Mouse (Mus musculus) right cerebral cortex, postnatal 25 days (tissue): Measurements from ENCODE around the gene Zfp989.
"Not testable (repeated sequence)": the region's sequence is repeated elsewhere in the genome, so short reads cannot be mapped to it uniquely, and the experiment has no call there.

ENCODE experiments used
- DNase-seq: peaks from one replicate; pipeline ENCODE4 v3.0.0; 2022

Zfp989 gene

GRCm38 (mm10) chr4:146971757-146972156, at the start of gene Zfp989:
Gene Zfp989 (plus strand): TSS chr4:146971976.
- DNase-seq = not testable (repeated sequence)

- DNase-seq = no peak
Measured at GRCm38 (mm10) chr4:146932311-146933082, 39.3 kb upstream of the Zfp989 start.

GRCm38 (mm10) chr4:146941691-146942090, 30.1 kb upstream of the Zfp989 start:
- not testable (repeated sequence) for DNase-seq

DNA sequence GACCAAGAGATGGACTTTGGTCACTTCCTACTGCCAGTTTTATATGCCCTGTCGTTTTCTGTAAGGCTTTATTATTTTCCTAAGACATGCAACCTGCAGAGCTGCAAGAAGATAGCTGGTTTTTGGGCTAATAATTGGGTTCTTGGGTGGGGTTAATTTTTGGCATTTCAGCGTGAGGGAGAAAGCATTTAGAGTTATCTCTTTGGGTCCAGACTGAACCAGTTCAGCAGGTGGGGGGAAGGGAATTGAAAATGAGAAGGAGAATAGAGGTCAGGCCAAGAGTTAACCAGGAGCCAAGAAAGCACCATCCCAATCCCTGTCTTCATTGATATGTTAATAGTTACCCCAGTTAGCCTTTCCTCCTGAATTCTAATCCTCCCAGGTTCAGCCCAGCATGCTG, 4.8 kb downstream of the Zfp989 start:
- not testable (repeated sequence) for DNase-seq

DNA sequence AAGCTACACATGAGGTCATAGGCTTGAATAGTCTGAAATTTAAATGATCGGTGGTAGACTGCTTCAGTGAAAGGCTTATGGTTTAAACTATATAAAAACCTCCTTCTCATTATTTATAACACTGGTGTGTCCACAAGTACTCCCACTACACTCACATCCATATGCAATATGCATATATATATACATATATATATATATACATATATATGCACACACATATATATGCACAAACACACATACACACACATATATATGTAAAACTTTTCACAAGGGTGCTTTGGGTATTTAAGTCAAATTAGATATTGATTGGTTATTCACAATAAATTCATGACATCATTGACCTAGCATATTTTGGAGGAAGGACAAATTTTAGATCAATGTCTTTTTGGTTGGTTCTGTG, 46.6 kb downstream of the Zfp989 start:
- not testable (repeated sequence) for DNase-seq

DNA sequence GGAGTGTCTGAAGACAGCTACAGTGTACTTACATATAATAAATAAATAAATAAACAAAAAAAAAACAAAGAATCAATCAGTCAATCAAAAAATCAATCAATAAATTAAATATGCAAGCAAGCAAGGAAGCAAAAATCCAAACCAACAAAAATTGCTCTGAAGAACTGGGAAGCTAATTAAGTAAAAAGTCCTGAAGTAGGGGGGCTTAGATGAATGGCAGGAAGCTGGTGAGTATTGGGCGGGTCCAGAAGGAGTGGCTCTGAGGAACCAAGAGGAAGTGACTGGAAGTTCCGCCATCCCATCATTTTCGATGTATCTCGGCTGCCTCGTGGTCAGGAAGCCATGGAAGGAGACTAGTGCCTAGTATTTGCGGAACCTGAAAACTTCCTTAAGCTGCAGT, 49.8 kb downstream of the Zfp989 start, which contains the start of gene Rex2:
Gene Rex2 (plus strand): TSS at position 301 of the 400 bp plus-strand sequence.
- DNase-seq = not testable (repeated sequence)

GRCm38 (mm10) chr4:147026374-147026773, 54.6 kb downstream of the Zfp989 start:
- not testable (repeated sequence) for DNase-seq

- not testable (repeated sequence) for DNase-seq
Measured at GRCm38 (mm10) chr4:147031308-147032036, 59.7 kb downstream of the Zfp989 start.
